Mouse (Mus musculus) cerebellum, adult 11 months (tissue): ENCODE data around the gene Pacrg.
A peak's percentile ranks its signal among the peaks of the same experiment; 100 is the strongest.

Experiments
- DNase-seq: peaks from one replicate; pipeline ENCODE4 v3.0.0; 2022

Gene Pacrg

DNA sequence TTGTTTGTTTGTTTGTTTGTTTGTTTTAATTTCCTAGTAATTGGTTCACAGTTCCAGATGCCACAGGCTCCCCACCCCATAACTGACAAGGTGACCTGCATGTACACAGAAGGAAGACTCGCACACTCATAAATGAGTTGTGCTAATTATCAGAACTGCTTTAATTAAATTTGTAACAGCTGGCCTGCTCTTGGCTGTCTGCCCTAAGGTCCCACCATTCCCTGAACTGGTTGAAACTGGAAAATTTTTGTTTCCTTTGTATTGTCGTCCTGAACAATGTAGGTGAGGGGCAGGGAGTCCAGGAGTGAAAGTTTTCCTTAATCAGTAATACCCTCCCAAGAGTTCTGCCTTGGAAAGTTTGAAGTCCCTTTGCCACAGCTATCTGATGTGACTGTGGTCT lies 219.5 kb downstream of the Pacrg start:
- DNase-seq: no peak

DNA sequence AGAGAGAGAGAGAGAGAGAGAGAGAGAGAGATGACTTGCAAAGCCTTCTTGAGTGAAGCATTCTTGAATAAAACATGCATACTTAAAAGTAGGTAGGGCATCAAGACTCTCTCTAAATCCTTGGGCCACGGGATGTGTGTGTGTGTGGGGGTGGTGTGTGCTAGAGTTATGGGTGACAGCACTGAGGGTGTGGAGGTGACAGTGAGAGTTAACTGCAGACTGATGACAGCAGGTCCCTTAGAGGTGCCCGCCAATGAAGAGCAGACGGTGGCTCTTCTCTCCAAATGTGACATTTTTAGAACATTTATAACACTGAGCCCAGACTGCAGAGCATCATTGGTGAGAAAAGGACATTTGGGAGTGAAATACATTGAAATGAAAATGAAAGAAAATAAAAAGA lies 220.2 kb downstream of the Pacrg start:
- no peak for DNase-seq

DNA sequence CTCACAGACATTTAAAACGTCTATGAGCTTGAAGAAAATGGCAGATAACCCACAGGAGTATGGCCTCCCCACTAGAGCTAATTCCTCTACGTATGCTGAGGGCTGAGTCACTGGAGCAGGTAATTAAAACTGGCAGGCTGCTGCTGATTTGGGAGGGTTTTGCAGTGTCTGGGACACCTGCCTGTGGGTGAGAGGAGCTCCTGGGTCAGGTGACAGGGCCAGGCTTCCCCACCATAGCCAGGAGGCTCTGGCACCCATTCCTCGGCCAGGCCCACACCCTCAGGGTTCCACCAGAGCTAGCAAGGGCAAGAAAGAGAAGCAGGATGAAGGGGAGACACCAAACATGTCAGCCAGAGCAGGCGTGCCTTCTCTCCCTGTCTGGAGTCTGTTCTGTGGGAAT lies 222.5 kb downstream of the Pacrg start:
- DNase-seq: peak; percentile 49

DNA sequence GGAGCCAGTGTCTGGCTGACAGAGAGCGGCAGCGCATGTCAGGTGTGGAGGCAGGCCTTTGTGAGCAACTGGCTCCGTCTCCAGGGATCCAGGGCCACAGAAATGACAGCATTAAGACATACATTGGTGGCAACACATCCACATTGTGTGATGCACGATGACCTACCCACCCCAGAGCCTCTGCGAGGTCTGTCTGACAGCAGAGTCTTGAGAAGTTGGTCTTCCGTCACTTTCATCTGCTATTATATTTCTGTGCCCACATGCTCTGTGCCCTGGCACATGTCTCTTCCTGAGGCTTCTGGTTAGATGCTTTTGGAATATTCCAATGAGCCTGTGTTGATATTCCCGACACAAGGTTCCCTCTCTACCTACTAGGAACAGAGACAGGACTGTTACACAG lies 224.5 kb downstream of the Pacrg start:
- DNase-seq: no peak

DNA sequence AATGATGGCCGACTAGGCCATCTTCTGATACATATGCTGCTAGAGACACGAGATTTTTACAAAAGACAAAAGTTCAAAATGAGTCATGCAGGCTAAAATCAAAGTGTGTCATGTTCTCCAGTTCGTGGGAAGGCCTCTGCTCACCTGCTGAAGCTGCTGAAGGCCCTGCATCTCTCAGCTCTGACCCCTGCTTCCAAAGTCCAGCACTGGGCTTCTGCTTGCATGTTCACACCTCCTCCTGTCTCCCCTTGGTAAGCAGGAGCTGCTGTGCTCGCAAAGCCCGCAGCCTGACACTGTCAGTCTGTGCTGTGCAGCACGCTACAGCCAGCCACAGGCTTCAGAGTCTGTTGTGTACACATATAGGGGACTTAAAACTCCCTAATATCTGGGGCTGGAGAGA lies 225.4 kb downstream of the Pacrg start:
- no peak for DNase-seq

DNA sequence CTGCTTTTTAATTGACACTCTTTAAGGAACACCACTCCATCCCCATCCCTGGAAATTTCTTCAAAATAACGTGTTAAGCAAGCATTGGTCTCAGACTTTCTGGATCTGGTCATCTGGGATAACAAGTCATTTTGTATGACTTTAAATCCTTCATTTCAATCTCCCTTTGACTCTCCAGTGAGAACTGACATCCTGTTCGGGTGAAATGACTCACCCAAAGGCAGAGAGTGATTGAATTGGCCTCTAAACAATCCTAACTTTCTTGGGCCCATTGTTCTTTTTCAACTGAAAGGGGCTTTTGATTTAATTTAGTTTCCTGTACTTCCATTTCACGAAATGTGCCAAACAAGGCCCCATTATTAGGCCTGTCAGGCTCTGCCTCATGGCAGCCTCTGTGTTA lies 228.5 kb downstream of the Pacrg start:
- DNase-seq: no peak

DNA sequence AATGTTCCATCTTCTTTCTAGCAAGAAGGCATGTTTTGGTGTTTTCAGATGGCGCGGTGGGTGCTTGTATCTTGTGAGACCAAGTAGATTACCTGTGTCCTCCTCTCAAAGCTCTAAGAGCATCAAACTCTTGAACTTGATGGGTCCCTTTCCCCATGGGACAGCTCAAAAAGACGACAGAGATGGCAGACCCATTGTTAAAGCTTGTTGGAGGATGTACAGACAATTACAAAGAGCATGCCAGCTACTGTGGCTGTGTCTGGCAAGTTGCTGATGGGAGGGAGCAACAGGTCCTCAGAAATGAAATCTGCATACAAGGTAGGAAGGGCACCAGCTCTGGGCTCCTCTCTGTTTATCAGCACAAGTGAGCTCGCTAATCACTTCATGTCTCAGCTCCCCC lies 232.0 kb downstream of the Pacrg start:
- no peak for DNase-seq

DNA sequence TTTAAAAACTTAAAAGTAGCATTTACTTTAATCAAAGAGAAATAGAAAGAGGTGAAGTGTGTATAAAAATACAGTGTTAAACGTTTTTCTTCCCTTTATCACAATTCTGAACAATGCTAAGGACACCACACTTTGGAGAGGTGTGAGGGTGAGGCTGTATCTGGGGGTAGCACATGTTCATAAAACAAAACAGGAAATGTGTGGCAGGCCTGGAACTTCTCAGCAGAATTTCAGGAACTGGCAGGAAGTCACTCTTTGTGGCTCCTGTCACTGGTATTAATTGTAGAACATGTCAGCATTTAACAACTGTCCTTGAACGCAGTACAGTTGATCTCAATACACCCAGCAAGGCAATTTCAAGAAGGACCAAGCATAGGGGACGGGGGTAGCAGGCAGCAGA lies 234.0 kb downstream of the Pacrg start:
- no peak for DNase-seq

DNA sequence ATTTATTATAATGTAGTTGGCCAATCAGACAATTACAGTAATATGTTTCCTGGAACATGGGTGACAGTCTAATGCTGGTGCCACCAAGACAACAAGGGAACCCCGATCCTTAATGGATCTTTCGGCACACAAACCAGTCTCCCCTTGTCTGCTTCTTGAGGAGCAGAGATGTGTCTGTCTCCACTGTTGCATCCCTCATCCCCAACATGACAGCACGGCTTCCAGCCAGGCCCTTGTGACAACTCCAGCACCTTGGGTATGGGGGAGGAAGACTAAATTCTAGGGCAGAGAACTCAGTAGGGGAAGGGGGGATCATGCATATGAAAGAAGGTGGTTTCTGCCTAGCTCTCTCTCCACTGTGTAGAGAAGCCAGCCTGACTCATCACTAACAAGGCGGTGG lies 242.4 kb downstream of the Pacrg start:
- DNase-seq: no peak

DNA sequence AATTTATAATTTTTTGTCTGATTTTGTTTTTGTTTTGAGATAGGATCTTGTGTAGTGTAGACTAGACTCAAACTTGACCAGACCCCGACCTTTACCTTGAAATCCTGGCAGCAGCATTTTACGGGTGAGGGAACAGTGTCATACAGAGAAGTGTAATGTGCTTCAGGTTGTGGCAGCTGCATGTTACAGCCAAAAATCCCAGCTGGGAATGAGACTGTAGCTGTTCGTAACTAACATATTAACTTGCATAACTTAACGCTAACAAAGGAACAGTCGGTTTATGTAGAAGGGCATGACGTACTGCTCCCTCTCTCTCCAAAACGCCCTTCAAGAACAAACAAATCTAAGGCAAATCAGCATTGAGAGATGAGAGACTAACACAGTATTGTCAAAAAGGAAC lies 250.5 kb downstream of the Pacrg start:
- no peak for DNase-seq

DNA sequence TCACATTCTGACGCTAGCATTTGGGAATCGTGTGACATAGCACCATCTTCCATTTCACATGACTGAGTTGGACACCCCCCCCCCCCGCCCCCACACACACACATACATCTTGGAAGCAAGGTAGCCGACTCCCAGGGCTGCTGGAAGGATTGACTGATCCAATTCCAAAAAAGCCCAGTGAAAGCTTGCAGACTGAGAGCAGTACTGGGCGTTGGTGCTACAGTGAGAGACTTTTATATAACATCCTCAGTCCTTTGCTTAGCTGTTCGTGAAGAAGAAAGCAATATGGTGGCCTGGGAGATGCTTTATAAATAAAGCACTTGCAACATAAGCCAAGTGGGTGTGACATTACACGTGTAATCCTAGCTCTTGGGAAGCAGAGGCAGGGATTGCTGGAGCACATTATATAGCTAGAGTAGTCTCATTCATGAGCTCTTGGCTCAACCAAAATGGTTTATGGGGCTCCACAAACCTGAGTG lies 251.2 kb downstream of the Pacrg start:
- no peak for DNase-seq

DNA sequence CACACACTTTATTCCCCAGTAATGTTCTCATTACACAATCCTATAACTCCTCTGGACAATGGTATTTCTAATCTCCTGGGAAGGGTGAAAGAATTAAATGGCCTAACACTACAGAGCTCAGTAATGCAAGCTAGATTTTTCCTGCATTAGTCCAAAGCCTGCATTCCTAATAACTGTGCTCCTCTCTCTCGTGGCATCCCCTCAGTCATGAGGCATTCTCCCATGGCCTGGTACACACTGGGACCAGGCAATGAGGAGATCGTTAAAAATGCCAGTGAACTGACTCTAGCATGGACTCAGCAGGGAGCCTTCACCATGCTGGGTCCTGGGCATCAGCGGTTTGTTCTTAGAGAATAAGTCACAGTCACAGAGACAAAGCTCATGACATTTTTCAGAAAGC lies 256.8 kb downstream of the Pacrg start:
- DNase-seq: no peak

DNA sequence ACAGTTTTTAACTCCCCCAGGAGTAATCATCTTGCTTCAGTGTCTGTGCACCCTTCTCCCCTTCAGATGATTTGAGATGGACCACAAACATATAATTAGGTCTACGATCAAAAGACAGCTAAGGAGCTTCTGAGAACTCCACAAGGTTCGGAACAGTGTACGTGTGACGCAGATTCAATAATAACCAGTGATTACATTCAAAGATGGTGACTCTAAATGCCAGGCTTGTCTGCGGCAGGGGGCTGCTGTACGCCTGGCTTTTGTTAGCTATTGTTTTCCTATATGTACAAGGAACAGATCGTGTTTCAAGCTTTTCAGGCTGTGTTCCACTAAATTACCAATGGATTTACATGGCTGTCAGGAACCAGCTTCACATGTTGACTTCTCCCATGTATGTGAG lies 264.8 kb downstream of the Pacrg start:
- DNase-seq: no peak

DNA sequence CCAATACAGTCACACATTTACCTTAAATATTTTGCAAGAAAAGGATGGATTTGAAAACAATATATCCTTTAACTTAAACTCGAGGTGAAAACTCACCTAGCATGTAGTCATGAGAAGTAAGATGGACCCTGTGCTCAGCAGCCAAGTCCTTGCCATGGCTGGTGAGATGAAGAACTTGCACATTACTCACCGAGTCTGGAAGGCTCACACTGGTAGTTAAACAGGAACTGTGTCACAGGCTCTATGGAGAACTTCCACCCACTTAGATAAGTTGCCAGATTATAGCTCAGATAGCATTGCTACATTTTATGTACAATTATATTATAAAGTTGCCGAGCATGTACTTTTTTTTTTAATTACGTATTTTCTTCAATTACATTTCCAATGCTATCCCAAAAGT lies 267.7 kb downstream of the Pacrg start:
- no peak for DNase-seq

DNA sequence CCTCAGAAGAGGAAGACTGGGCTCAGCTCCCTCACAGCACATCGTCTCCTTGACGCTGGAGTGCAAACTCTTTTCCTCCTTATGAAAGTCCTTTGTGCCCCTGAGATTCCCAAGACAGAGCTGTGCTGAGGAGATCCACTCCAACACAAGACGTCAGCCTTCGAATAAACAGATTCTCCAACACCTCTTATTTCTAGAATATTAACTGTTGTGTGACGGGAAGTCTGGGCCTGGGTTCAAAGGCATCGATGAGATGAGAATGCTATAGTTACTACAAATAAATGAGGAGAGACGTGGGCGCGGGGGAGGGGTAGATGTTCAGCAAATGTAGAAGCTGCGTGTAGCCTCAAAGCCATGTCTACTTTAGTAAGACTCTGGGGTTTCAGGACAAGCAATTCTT lies 270.8 kb downstream of the Pacrg start:
- no peak for DNase-seq

DNA sequence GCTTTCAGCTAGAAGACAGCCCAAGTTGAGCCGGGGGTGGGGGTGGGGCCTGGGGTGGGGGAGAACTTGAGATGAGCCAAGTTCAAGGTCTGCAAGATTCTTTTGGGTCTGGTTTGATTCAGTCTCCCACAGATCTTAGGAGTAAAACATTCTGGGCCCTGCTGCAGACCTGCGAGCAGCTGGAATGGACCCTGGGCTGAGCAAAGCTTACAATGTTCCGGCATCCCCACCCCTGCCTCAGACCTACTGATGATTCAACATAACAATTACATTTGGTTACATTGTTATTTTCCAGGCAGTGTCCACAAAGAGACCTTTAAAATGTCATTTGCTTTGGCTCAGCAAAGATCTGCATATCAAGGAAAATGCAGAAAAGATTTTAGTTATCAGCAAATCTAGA lies 272.7 kb downstream of the Pacrg start:
- no peak for DNase-seq

DNA sequence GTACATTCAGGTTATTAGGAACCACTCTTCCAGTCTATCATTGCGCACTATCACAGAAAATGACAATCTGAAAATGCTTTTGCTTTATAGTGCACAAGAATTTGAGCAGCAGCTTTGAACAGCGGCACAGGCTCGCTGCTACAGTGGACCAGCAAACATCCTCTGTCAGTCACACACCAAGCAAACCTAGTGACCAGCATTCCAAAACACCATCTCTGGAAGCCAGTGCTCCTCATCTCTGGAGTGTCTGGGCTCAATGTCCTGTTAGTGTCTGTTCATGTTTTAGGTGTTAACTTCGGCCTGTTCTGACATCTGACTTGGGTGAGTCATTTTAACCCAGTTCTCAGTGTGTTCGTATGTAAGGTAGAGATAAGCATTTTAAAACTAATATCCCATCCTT lies 275.9 kb downstream of the Pacrg start:
- DNase-seq: no peak

DNA sequence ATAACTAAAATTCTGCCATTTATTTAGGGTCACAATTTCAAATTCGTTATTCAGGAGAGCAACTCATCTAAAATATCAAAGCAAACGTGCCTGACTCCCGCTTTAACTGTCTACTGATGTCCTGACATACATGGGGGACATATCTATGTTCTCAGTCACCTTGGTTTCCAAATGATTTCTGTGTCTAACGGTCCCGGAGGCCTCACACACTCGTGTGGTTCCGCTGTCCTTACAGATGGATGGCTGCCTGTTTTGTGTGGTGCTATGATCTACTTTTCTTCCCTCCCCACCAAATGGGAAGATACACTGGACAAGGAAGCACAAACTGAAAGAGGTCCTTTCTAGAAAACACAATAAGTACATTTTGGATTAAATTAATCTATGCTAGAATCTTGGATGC lies 277.2 kb downstream of the Pacrg start:
- DNase-seq: no peak

DNA sequence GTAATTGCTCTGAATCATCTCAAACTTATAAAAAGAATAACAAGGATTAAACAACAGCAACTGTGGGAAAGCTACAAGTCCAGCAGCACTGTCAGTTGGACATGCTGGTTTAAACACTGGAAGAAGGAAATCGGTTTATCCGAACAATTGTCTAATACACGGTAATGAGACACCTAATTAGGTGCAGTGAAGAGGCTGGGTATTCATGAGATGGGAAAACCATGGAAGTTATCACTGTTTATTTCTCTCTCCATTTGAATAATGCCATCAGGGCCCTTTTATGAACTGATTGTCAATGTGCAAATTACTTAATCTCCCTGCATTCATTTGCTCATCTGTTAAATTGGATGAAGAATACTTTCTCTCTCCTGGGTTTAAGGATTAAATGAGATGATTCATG lies 280.1 kb downstream of the Pacrg start:
- no peak for DNase-seq

DNA sequence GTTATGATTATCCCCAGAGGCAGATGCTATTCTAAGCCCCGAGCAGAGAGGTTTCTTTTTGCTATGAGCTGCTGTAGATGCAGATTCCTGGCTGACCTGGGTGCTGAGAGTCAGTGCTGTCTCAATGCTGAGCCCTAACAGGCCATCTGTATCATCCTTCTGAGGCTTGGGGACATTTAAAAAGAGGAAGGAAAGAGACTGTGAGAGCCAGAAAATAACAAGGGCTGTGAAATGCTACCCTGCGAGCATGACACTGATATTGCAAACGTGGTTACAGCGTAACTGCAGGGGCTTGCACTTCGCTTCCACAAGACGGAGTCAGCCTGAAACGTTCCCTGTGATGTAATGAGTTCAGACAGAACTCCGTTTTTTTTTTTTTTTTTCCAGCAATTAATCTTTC lies 281.4 kb downstream of the Pacrg start:
- DNase-seq: no peak

DNA sequence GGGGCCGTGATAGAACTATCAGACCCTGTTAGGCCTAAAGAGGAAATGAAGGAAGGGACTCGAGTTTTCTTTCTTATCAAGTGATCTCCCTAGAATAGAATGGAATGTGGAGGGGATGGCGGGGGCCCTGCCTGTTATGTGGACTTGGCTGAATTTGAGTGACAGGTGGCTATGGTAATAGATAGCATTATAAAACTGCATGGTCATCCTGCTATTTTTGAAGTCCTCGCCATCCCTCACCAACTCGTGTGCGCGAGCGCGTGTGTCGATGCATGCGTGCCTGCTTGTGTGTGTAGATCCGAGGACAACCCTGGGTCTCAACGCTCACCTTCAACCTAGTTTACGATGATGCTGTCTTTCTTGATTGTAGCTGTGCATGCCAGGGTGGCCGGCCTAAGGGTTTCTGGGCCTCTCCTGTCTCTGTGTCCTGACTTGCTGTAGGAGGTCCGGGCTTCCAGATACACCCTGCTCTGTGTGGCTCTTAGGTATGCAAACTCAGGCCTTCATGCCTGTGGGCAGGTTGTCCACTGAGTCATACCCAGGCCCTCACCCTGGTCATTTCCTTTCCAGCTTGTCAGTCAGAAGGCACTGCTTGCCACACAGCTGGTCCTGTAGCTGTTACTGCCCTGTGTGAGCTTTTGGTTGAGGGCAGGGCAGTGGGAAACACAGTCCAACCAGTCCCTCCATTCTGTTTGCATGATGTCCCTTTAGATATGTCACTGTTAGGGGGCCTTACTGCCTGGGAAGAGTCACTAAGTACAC lies 287.6 kb downstream of the Pacrg start:
- DNase-seq: no peak

DNA sequence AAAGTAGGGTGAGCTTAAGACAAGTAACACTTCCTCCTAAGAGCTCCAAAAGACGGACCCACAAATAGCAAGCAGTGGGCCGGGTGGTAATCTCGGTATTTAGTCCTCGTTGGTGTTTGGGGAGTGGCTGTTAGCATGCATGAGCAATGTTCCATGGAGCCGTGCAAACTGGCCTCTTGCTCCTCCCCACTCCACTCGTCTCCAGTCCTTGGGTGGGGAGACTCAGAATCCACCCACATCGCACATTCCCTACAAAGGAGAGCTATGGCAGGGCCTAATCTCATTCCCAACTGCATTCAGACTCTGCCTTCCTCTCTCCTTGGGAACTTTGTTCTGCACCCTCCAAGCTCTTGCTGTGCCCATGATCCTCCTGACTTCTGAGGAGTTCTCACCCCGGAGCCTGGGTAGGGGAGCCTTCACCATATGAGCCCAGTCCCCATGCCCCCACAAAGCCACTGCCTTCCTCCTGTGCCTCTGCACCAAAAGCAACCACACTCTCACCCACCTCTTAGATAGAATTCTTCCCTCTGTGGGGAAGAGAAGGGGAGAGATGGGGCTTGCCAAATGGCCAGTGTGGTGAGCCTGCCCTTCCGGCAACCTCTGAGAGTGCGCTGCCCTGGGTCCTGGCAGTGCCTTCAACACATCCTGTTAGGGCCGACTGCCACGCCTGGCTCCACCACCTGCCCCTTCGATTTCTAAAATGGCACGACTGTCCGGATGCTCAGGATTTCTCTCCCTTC lies 289.2 kb downstream of the Pacrg start:
- DNase-seq: no peak

DNA sequence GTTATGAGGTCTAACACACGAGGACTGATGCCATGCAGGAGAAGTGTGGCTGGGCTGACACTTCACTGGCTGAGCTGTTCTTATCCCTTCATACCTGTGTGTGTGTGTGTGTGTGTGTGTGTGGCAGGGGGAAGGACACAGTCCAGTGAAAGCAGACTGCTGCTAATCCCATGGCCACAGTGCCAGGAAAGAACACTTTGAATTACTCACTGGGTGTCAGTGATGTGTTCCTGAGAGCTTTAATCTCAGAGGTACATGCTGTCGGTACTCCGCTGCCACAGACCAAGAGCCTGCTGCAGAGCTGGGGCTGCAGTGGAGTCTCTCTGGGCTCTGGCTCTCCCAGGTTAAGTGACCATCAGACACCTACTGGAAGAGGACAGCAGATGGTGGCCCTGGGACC lies 290.3 kb downstream of the Pacrg start:
- no peak for DNase-seq

DNA sequence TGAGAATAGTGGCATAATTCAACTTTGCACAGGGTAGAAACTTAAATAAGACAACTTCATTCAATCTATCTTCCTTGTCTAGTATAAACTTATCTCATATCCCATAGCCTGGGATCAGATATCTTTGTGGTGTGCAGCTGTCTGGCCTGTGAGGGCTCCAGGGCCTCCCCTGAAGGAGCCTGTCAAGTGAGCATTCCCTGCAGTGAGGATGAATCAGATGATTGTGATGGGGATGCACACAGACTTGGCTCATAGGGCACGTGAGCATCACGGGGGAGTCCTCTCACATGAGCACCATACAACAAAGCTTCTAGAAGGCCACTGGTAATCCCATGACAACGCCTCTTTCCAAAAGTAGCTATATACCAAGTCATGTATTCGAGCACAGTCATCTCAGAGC lies 291.1 kb downstream of the Pacrg start:
- DNase-seq: no peak

DNA sequence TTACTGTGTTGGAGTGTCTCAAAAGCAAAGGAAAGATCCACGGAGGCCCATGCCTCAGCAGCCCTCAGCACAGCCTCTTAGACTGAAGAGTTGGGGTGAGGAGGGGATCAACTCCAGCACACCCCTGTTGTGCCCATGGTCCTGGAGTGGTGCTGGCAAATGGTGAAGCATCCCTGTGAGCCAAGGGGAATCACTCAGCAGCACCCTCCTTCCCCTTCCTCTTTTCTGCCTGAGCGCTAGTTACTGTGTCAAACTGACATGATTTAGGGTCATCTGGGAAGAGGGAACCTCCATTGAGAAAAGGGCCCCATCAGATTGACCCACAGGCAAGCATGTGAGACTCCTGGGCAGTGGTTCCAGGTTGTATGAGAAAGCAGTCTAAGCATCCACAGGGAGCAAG lies 299.3 kb downstream of the Pacrg start:
- DNase-seq: no peak
